Mouse (Mus musculus): ENCODE measurements at regions not wholly inside any gene's neighbourhood (a gene's known extent, or its start where the extent isn't known, plus 50 kb on each side); places are given as distances from the start of the nearest gene placed in this dataset.

DNA sequence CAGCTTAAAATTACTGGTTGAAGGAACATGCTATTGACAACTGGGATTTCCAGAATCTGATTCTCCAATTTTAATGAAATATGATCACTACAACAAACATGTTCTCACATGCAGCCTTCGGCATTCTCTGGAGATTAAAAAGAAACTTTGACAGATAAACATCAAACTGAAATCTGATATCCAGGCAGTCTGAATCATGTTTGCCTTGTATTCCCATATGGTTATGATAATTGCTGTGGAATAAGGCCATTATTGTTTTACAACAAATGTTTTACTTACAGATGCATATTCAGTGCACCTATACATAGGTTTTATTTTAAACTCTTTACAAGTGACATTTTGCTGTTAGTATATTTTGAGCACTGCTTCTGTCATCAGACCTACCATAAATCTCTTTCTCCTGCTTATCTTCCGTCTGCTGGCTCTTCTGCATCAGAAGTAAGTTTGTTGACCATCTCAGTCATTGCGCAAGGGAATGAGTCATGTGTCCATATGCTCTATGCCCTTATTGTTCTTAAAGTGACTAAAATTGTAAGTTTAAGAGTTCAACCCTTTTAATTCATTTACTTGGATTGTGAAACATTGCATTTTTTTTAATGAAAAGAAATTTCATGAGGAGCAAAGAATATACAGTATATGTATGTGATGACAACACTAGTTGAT, 587.9 kb upstream of the Gje1 start:
- H3K9me3 ChIP-seq (replicated peaks; ENCODE audit: low read length) = no peaks in the 10 kb centered on the region
- H3K4me2 ChIP-seq (ENCODE audit: insufficient read depth, low read depth, poor library complexity, severe bottlenecking) = no peak overlapping the region
- no peaks in the 10 kb centered on the region for H3K27me3 ChIP-seq (replicated peaks)
- no peak overlapping the region for H3K9ac ChIP-seq (ENCODE audit: insufficient read depth, low read depth)
- no peak for DNase-seq (ENCODE audit: extremely low read depth)
- H3K4me1 ChIP-seq (ENCODE audit: control insufficient read depth in 1 of 2, insufficient read depth in 2 of 2) = no peaks in the 10 kb centered on the region
- no peak overlapping the region for H3K4me3 ChIP-seq (replicated peaks in 1 of 3; ENCODE audit: low read depth in 2 of 3, low read length in 2 of 3, poor library complexity in 1 of 3)
- H3K27ac ChIP-seq (ENCODE audit: insufficient read depth, low read depth) = no peak overlapping the region
- no peaks in the 10 kb centered on the region for H3K36me3 ChIP-seq (replicated peaks in 1 of 2; ENCODE audit: control insufficient read depth in 1 of 2, insufficient read depth in 1 of 2, low read length in 1 of 2)
- no peaks in the 10 kb centered on the region for H3K79me2 ChIP-seq (replicated peaks; ENCODE audit: control insufficient read depth, extremely low read depth, insufficient read depth, poor library complexity, severe bottlenecking)
- dilution Hi-C loops (cut with MboI; ENCODE audit: extremely low pct_ligation_motif_present, extremely low pct_unique_long_range_greater_than_20kb, low sequenced_read_pairs) = no loop called here
- in situ Hi-C loops (cut with MboI; ENCODE audit: low pct_ligation_motif_present, low pct_unique_long_range_greater_than_20kb, low sequenced_read_pairs) = no loop called here
- TF ChIP-seq SIN3A (IDR thresholded peaks at IDR 0.05; ENCODE audit: low read length) (no peak), MEF2A (IDR thresholded peaks at IDR 0.05; ENCODE audit: borderline replicate concordance, low read depth, low read length) (no peak), TCF12 (IDR thresholded peaks at IDR 0.05; ENCODE audit: low read depth, low read length) (no peak), ZC3H11A (IDR thresholded peaks at IDR 0.05; ENCODE audit: low read depth, low read length) (no peak), POLR2A (IDR thresholded peaks at IDR 0.05; ENCODE audit: low read depth, low read length) (no peak), NRF1 (IDR thresholded peaks at IDR 0.05; ENCODE audit: low read depth, low read length) (no peak), RAD21 (IDR thresholded peaks at IDR 0.05; ENCODE audit: low read depth, low read length) (no peak), CHD1 (IDR thresholded peaks at IDR 0.05; ENCODE audit: low read depth, low read length) (no peak), MAZ (IDR thresholded peaks at IDR 0.05; ENCODE audit: low read depth, low read length) (no peak), IRF4 (IDR thresholded peaks at IDR 0.05; ENCODE audit: low read depth, low read length) (no peak), GABPA (IDR thresholded peaks at IDR 0.05; ENCODE audit: insufficient replicate concordance, low read depth, low read length) (no peak), JUN (IDR thresholded peaks at IDR 0.05; ENCODE audit: insufficient read depth, low read depth, low read length) (no peak), E2F4 (IDR thresholded peaks at IDR 0.05; ENCODE audit: insufficient replicate concordance, low read depth, low read length) (no peak), ELF1 (IDR thresholded peaks at IDR 0.05; ENCODE audit: low read depth, low read length) (no peak), KAT2A (IDR thresholded peaks at IDR 0.05; ENCODE audit: insufficient replicate concordance, low read length) (no peak), UBTF (IDR thresholded peaks at IDR 0.05; ENCODE audit: low read depth, low read length) (no peak)

DNA sequence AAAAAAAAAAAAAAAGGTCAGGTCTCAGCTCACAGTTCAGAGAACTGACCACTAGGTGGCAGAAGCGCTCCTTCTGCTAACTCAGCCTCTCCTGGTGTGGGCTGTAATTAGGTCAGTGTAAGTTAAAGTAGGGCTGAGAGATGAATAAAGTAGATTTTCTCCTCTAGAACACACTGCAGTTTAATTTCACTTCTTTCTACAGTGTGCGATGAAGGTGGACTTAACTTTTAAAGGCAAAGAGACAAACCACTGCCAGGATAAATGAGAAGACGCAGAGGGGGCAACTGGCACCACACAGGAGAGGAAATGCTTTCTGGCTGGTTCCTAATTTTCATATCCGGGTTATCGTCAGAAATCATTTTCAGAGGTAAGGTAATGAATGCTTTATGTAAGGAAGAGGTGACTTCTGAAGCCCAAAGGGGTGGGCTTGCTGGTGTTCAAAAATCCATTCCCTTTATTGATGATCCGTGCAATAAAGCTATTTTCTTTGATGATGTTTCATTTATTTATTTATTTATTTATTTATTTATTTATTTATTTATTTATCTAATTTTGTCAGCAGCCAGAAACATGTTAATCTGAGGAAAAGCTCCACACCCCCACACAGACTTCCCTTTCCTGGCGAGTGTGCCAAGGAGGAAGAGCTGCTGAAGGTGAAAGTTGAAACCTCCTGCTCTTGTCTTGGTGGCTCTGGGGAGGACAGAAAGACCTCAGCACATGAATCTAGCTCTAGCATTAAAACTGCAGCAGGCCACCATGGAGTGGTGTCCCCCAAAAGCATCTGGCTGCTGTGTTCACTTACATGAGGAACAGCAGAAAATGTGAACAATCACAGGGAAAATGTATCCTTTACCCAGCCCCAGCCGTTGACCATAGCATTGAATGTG, 582.4 kb upstream of the Gje1 start:
- Histone ChIP-seq H3K79me2 (replicated peaks; ENCODE audit: control insufficient read depth, extremely low read depth, insufficient read depth, poor library complexity, severe bottlenecking) (no peaks in the 10 kb centered on the region), H3K36me3 (replicated peaks in 1 of 2; ENCODE audit: control insufficient read depth in 1 of 2, insufficient read depth in 1 of 2, low read length in 1 of 2) (no peaks in the 10 kb centered on the region), H3K9me3 (replicated peaks; ENCODE audit: low read length) (no peaks in the 10 kb centered on the region), H3K4me1 (ENCODE audit: control insufficient read depth in 1 of 2, insufficient read depth in 2 of 2) (no peaks in the 10 kb centered on the region), H3K9ac (ENCODE audit: insufficient read depth, low read depth) (no peak overlapping the region), H3K27ac (ENCODE audit: insufficient read depth, low read depth) (no peak overlapping the region), H3K4me3 (replicated peaks in 1 of 3; ENCODE audit: low read depth in 2 of 3, low read length in 2 of 3, poor library complexity in 1 of 3) (no peak overlapping the region), H3K4me2 (ENCODE audit: insufficient read depth, low read depth, poor library complexity, severe bottlenecking) (peak overlapping the region; percentile 17; the same call in 1 of the 2 replicates), H3K27me3 (replicated peaks) (no peaks in the 10 kb centered on the region)
- dilution Hi-C loops (cut with MboI; ENCODE audit: extremely low pct_ligation_motif_present, extremely low pct_unique_long_range_greater_than_20kb, low sequenced_read_pairs) (no loop called here), in situ Hi-C loops (cut with MboI; ENCODE audit: low pct_ligation_motif_present, low pct_unique_long_range_greater_than_20kb, low sequenced_read_pairs) (no loop called here)
- TF ChIP-seq E2F4 (IDR thresholded peaks at IDR 0.05; ENCODE audit: insufficient replicate concordance, low read depth, low read length) = no peak
- TF ChIP-seq POLR2AphosphoS2 (IDR thresholded peaks at IDR 0.05; ENCODE audit: low read depth, low read length) = no peak
- no peak for TF ChIP-seq MEF2A (IDR thresholded peaks at IDR 0.05; ENCODE audit: borderline replicate concordance, low read depth, low read length)
- TF ChIP-seq IRF4 (IDR thresholded peaks at IDR 0.05; ENCODE audit: low read depth, low read length) = no peak
- no peak for TF ChIP-seq TBP (conservative IDR thresholded peaks at IDR 0.05; ENCODE audit: low read depth, low read length)
- no peak for TF ChIP-seq MAZ (IDR thresholded peaks at IDR 0.05; ENCODE audit: low read depth, low read length)
- TF ChIP-seq ZNF384 (IDR thresholded peaks at IDR 0.05; ENCODE audit: low read depth, low read length) = peak; percentile 99
- TF ChIP-seq MXI1 (IDR thresholded peaks at IDR 0.05; ENCODE audit: low read depth, low read length) = no peak
- no peak for TF ChIP-seq ETS1 (conservative IDR thresholded peaks at IDR 0.05; ENCODE audit: low read depth, low read length)
- peak; percentile 69 for TF ChIP-seq SMC3 (IDR thresholded peaks at IDR 0.05; ENCODE audit: low read depth, low read length)
- no peak for TF ChIP-seq PAX5 (IDR thresholded peaks at IDR 0.05; ENCODE audit: low read length)
- TF ChIP-seq NRF1 (IDR thresholded peaks at IDR 0.05; ENCODE audit: low read depth, low read length) = no peak
- no peak for TF ChIP-seq CHD1 (IDR thresholded peaks at IDR 0.05; ENCODE audit: low read depth, low read length)
- TF ChIP-seq MAFK (IDR thresholded peaks at IDR 0.05; ENCODE audit: insufficient replicate concordance, low read length) = peak; percentile 58; the same call in 1 of the 2 replicates
- TF ChIP-seq UBTF (IDR thresholded peaks at IDR 0.05; ENCODE audit: low read depth, low read length) = no peak
- TF ChIP-seq CTCF (conservative IDR thresholded peaks at IDR 0.05 in 1 of 2, IDR thresholded peaks at IDR 0.05 in 1 of 2; ENCODE audit: low read depth in 2 of 2, low read length in 2 of 2) = peak; percentile 55 to 82
- TF ChIP-seq ZC3H11A (IDR thresholded peaks at IDR 0.05; ENCODE audit: low read depth, low read length) = peak; percentile 41
- TF ChIP-seq RAD21 (IDR thresholded peaks at IDR 0.05; ENCODE audit: low read depth, low read length) = peak; percentile 92
- DNase-seq (ENCODE audit: extremely low read depth) = peak; percentile 84
